Mouse (Mus musculus): Measurements from ENCODE around the gene Lrrc49.

The Lrrc49 gene

GRCm38 (mm10) chr9:60687891-60688324 is at the start of gene Lrrc49:
TSS of gene Lrrc49 (minus strand) at chr9:60688158.
- peak; percentile 70 to 73 for DNase-seq (ENCODE audit: low read depth in 1 of 2, low spot score in 2 of 2)

GRCm38 (mm10) chr9:60734321-60734720 is 46.4 kb upstream of the Lrrc49 start:
- DNase-seq (ENCODE audit: low read depth in 1 of 2, low spot score in 2 of 2), result no peak

- DNase-seq (ENCODE audit: low read depth in 1 of 2, low spot score in 2 of 2), result no peak
Measured at GRCm38 (mm10) chr9:60724968-60725367, 37.0 kb upstream of the Lrrc49 start.

- DNase-seq (ENCODE audit: low read depth in 1 of 2, low spot score in 2 of 2), result no peak
Measured at GRCm38 (mm10) chr9:60719687-60720086, 31.7 kb upstream of the Lrrc49 start.

GRCm38 (mm10) chr9:60718284-60718683 is 30.3 kb upstream of the Lrrc49 start:
- no peak for DNase-seq (ENCODE audit: low read depth in 1 of 2, low spot score in 2 of 2)

- DNase-seq (ENCODE audit: low read depth in 1 of 2, low spot score in 2 of 2), result no peak
Measured at GRCm38 (mm10) chr9:60715828-60716227, 27.9 kb upstream of the Lrrc49 start.

GRCm38 (mm10) chr9:60715271-60715670 is 27.3 kb upstream of the Lrrc49 start:
- DNase-seq (ENCODE audit: low read depth in 1 of 2, low spot score in 2 of 2), result no peak

- no peak for DNase-seq (ENCODE audit: low read depth in 1 of 2, low spot score in 2 of 2)
Measured at GRCm38 (mm10) chr9:60714191-60714590, 26.2 kb upstream of the Lrrc49 start.

GRCm38 (mm10) chr9:60713616-60714015 is 25.7 kb upstream of the Lrrc49 start:
- no peak for DNase-seq (ENCODE audit: low read depth in 1 of 2, low spot score in 2 of 2)

GRCm38 (mm10) chr9:60712771-60713541 is 25.0 kb upstream of the Lrrc49 start, which contains the start of gene Larp6:
TSS of gene Larp6 (plus strand) at chr9:60712989.
- DNase-seq (ENCODE audit: low read depth in 1 of 2, low spot score in 2 of 2), result no peak

GRCm38 (mm10) chr9:60712011-60712410 is 24.1 kb upstream of the Lrrc49 start:
- no peak for DNase-seq (ENCODE audit: low read depth in 1 of 2, low spot score in 2 of 2)

GRCm38 (mm10) chr9:60709721-60710120 is 21.8 kb upstream of the Lrrc49 start:
- DNase-seq (ENCODE audit: low read depth in 1 of 2, low spot score in 2 of 2), result no peak

- DNase-seq (ENCODE audit: low read depth in 1 of 2, low spot score in 2 of 2), result no peak
Measured at GRCm38 (mm10) chr9:60708606-60709005, 20.6 kb upstream of the Lrrc49 start.

- DNase-seq (ENCODE audit: low read depth in 1 of 2, low spot score in 2 of 2), result no peak
Measured at GRCm38 (mm10) chr9:60707594-60707993, 19.6 kb upstream of the Lrrc49 start.

- no peak for DNase-seq (ENCODE audit: low read depth in 1 of 2, low spot score in 2 of 2)
Measured at GRCm38 (mm10) chr9:60699581-60700231, 11.7 kb upstream of the Lrrc49 start.

GRCm38 (mm10) chr9:60696271-60696985 is 8.5 kb upstream of the Lrrc49 start:
- DNase-seq (ENCODE audit: low read depth in 1 of 2, low spot score in 2 of 2), result no peak

- no peak for DNase-seq (ENCODE audit: low read depth in 1 of 2, low spot score in 2 of 2)
Measured at GRCm38 (mm10) chr9:60693986-60694385, 6.0 kb upstream of the Lrrc49 start.

GRCm38 (mm10) chr9:60692624-60693023 is 4.7 kb upstream of the Lrrc49 start:
- DNase-seq (ENCODE audit: low read depth in 1 of 2, low spot score in 2 of 2), result no peak

GRCm38 (mm10) chr9:60687415-60687814 is 543 bp downstream of the Lrrc49 start:
- DNase-seq (ENCODE audit: low read depth in 1 of 2, low spot score in 2 of 2), result no peak

- no peak for DNase-seq (ENCODE audit: low read depth in 1 of 2, low spot score in 2 of 2)
Measured at GRCm38 (mm10) chr9:60682753-60683152, 5.2 kb downstream of the Lrrc49 start.

- no peak for DNase-seq (ENCODE audit: low read depth in 1 of 2, low spot score in 2 of 2)
Measured at GRCm38 (mm10) chr9:60681005-60681404, 7.0 kb downstream of the Lrrc49 start.

GRCm38 (mm10) chr9:60678913-60679312 is 9.0 kb downstream of the Lrrc49 start:
- no peak for DNase-seq (ENCODE audit: low read depth in 1 of 2, low spot score in 2 of 2)

Measured in monocyte, adult 2 months (primary cell).